Mouse (Mus musculus) lung, embryonic 16.5 days (tissue): ENCODE data around the gene Ddx17. TPM values are rescaled to one million over a fixed set of nuclear protein-coding genes. Genes with fewer than 3 reads are reported as not detected.

Source experiments
- ATAC-seq: fragments of 200-750 bp; cut with Nextera tagmentation; 2 replicates; pipeline ENCODE4 v1.8.0; 2017; ENCODE audit warnings: low read depth, mild to moderate bottlenecking, moderate library complexity
- H3K27ac ChIP-seq: fragments of 300-500 bp; sonication (generic); 2 replicates; pipeline ENCODE4 v1.5.1; 2014; ENCODE audit warnings: mild to moderate bottlenecking, control low read depth, low read length
- H3K27me3 ChIP-seq: fragments of 300-500 bp; sonication (generic); 2 replicates; pipeline ENCODE4 v1.6.1; 2014; ENCODE audit warnings: low read depth, low read length, mixed read lengths; ENCODE audit not compliant: control insufficient read depth, insufficient read depth
- H3K36me3 ChIP-seq: fragments of 300-500 bp; sonication (generic); 2 replicates; pipeline ENCODE4 v1.6.1; 2014; ENCODE audit warnings: low read length; ENCODE audit not compliant: control insufficient read depth, insufficient read depth
- H3K4me1 ChIP-seq: fragments of 300-500 bp; sonication (generic); replicated peaks from 2 replicates; pipeline ENCODE4 v1.6.1; 2014; ENCODE audit warnings: low read length, mixed read lengths; ENCODE audit not compliant: control insufficient read depth, insufficient read depth
- H3K4me2 ChIP-seq: fragments of 300-500 bp; sonication (generic); 2 replicates; pipeline ENCODE4 v1.6.1; 2014; ENCODE audit warnings: low read depth, low read length, control low read depth
- H3K4me3 ChIP-seq: fragments of 300-500 bp; sonication (generic); 2 replicates; pipeline ENCODE4 v1.5.1; 2014; ENCODE audit warnings: mild to moderate bottlenecking, low read length, control low read depth
- H3K9ac ChIP-seq: fragments of 300-500 bp; sonication (generic); 2 replicates; pipeline ENCODE4 v1.6.1; 2014; ENCODE audit warnings: low read length, control low read depth
- H3K9me3 ChIP-seq: fragments of 300-500 bp; sonication (generic); 2 replicates; pipeline ENCODE4 v1.6.1; 2016; ENCODE audit warnings: low read length; ENCODE audit not compliant: control insufficient read depth
- WGBS: fragments of 180-500 bp; shearing (Covaris S2); extraction: QIAGEN DNeasy Blood & Tissue Kit; methylation state at CpG from one replicate; pipeline ENCODE4 v1.1.7; 2014; 5-methylcytosine and 5-hydroxymethylcytosine counted together
- microRNA-seq: library from miRNA; unstranded; fragments of <30 nt; microRNA quantifications from one replicate; pipeline ENCODE4, GENCODE M21; 2016
- polyA plus RNA-seq: library from polyadenylated mRNA; unstranded; fragments of >200 nt; fragmentation: Nextera tagmentation; extraction: Ambion mirVana; gene quantifications from 2 replicates; pipeline ENCODE4 v1.2.1, GENCODE M21; 2015

Gene Ddx17
- polyA plus RNA-seq, 1 experiment from 2014 or later, result 45.0 TPM

- 45% methylated on average over 11 of the region's 11 CpGs for WGBS
- Histone ChIP-seq H3K27me3 (peaks cover 14% of the 10 kb centered on the region), H3K4me3 (no peak overlapping the region), H3K9ac (no peak overlapping the region), H3K36me3 (no peaks in the 10 kb centered on the region), H3K9me3 (no peaks in the 10 kb centered on the region), H3K4me1 (no peaks in the 10 kb centered on the region), H3K4me2 (no peak overlapping the region), H3K27ac (no peak overlapping the region)
- ATAC-seq, result no peak
These were observed 57.1 kb downstream of the Ddx17 start for GRCm38 (mm10) chr15:79489463-79489862.

DNA sequence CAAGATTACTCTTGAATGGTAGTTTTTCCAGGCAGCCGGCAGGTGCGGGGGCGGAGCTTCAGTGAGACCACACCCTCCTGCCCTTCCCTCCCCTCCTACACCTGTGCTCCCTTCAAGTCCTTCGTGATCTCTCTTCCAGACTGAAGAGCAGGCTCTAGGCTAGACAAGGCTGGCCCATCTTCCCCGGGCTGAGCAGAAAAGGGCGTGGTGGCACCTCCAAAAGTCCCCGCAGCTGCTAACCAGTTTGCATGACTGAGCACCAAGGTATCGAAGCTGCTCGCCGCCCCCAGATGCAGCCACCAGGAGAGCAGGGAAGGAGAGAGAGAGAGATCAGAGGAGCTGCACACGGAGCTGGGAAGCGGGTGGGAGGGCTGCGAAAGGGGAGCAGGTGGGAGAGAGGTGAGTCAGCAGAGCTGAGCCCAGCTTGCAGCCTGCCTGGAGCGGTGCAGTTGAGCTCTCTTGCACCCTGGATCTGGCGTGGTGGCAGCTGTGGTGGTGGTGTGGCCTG lies 65.3 kb downstream of the Ddx17 start:
- 0 out of 2 replicates have a peak, but pooled peaks have one; percentile 43 for ATAC-seq
- no peaks in the 10 kb centered on the region for H3K9me3 ChIP-seq
- H3K9ac ChIP-seq, result no peak overlapping the region
- H3K36me3 ChIP-seq, result no peaks in the 10 kb centered on the region
- WGBS, result 11% methylated on average over 15 of the region's 15 CpGs
- H3K4me2 ChIP-seq, result peak overlapping the region; percentile 32
- H3K4me3 ChIP-seq, result no peak overlapping the region
- H3K4me1 ChIP-seq, result no peaks in the 10 kb centered on the region
- H3K27ac ChIP-seq, result no peak overlapping the region
- H3K27me3 ChIP-seq, result peaks cover 4% of the 10 kb centered on the region

Small RNA genes within 50 kb of the gene (microRNA-seq; reads per million reads assigned to microRNA genes)
- not detected for gene Gm27903

Other genes starting within 250 kb of the Ddx17 start
- 20.1 and 22.4 TPM in 2 replicates for gene Pla2g6, start 218.4 kb downstream of the Ddx17 start, polyA plus RNA-seq
- 5.2 and 6.5 TPM in 2 replicates for gene Maff, start 200.1 kb downstream of the Ddx17 start, polyA plus RNA-seq
- gene Tmem184b, start 143.2 kb downstream of the Ddx17 start, polyA plus RNA-seq, result 71.1 and 78.2 TPM in 2 replicates
- gene Csnk1e, start 91.2 kb downstream of the Ddx17 start, polyA plus RNA-seq, result 54.7 and 58.0 TPM in 2 replicates
- not detected in 2 replicates for gene Kcnj4, start 41.5 kb downstream of the Ddx17 start, polyA plus RNA-seq
- gene Kdelr3, start 30.3 kb downstream of the Ddx17 start, polyA plus RNA-seq, result 75.3 and 78.6 TPM in 2 replicates
- gene Dmc1, start 58.4 kb upstream of the Ddx17 start, polyA plus RNA-seq, result 3.2 and 3.3 TPM in 2 replicates
- 1.4 and 1.8 TPM in 2 replicates for gene Fam227a, start 112.2 kb upstream of the Ddx17 start, polyA plus RNA-seq
- 72.4 and 73.0 TPM in 2 replicates for gene Cby1, start 112.5 kb upstream of the Ddx17 start, polyA plus RNA-seq
- 225 and 239 TPM in 2 replicates for gene Tomm22, start 124.1 kb upstream of the Ddx17 start, polyA plus RNA-seq
- 15.8 and 16.1 TPM in 2 replicates for gene Josd1, start 141.2 kb upstream of the Ddx17 start, polyA plus RNA-seq
- 30.1 and 30.4 TPM in 2 replicates for gene Gtpbp1, start 144.1 kb upstream of the Ddx17 start, polyA plus RNA-seq
- 7.8 and 8.0 TPM in 2 replicates for gene Sun2, start 195.8 kb upstream of the Ddx17 start, polyA plus RNA-seq
- 66.9 and 72.1 TPM in 2 replicates for gene Dnal4, start 231.1 kb upstream of the Ddx17 start, polyA plus RNA-seq